Mouse (Mus musculus) forebrain, embryonic 11.5 days (tissue): ENCODE measurements at regions not wholly inside any gene's neighbourhood (a gene's known extent, or its start where the extent isn't known, plus 50 kb on each side); places are given as distances from the start of the nearest gene placed in this dataset.

Experiments used
- ATAC-seq: fragments of 200-750 bp; cut with Nextera tagmentation; replicated peaks from 2 replicates; pipeline ENCODE4 v1.8.0; 2017; ENCODE audit warnings: moderate TSS enrichment; ENCODE audit not compliant: low FRiP score
- DNase-seq: peaks from one replicate; pipeline ENCODE4 v3.0.0-alpha.2; 2017; ENCODE audit warnings: low spot score
- H3K27ac ChIP-seq: fragments of 300-500 bp; sonication (generic); 2 replicates; pipeline ENCODE4 v1.5.1; 2014; ENCODE audit warnings: low read depth, low read length
- H3K27me3 ChIP-seq: fragments of 300-500 bp; sonication (generic); 2 replicates; pipeline ENCODE4 v1.6.1; 2014; ENCODE audit warnings: mild to moderate bottlenecking, low read length, mixed read lengths; ENCODE audit not compliant: control insufficient read depth, insufficient read depth
- H3K36me3 ChIP-seq: fragments of 300-500 bp; sonication (generic); 2 replicates; pipeline ENCODE4 v1.6.1; 2014; ENCODE audit warnings: mild to moderate bottlenecking, low read length, moderate library complexity, mixed read lengths; ENCODE audit not compliant: control insufficient read depth, insufficient read depth
- H3K4me1 ChIP-seq: fragments of 300-500 bp; sonication (generic); replicated peaks from 2 replicates; pipeline ENCODE4 v1.6.1; 2014; ENCODE audit warnings: low read length, mixed read lengths; ENCODE audit not compliant: control insufficient read depth, insufficient read depth
- H3K4me2 ChIP-seq: fragments of 300-500 bp; sonication (generic); 2 replicates; pipeline ENCODE4 v1.6.1; 2014; ENCODE audit warnings: low read depth, mild to moderate bottlenecking, low read length, moderate library complexity, mixed read lengths; ENCODE audit not compliant: severe bottlenecking
- H3K4me3 ChIP-seq: fragments of 300-500 bp; sonication (generic); 2 replicates; pipeline ENCODE4 v1.5.1; 2014; ENCODE audit warnings: low read depth, low read length
- H3K9ac ChIP-seq: fragments of 300-500 bp; sonication (generic); 2 replicates; pipeline ENCODE4 v1.6.1; 2014; ENCODE audit warnings: low read length
- H3K9me3 ChIP-seq: fragments of 300-500 bp; sonication (generic); 2 replicates; pipeline ENCODE4 v1.6.1; 2016; ENCODE audit warnings: low read length, mixed read lengths; ENCODE audit not compliant: control insufficient read depth
- WGBS: fragments of 180-500 bp; shearing (Covaris S2); extraction: QIAGEN DNeasy Blood & Tissue Kit; methylation state at CpG from one replicate; pipeline ENCODE4 v1.1.7; 2014; 5-methylcytosine and 5-hydroxymethylcytosine counted together

GRCm38 (mm10) chr13:97647486-97647885 is 112.9 kb downstream of the Gm10260 start:
- H3K36me3 ChIP-seq, result no peaks in the 10 kb centered on the region
- 77% methylated on average over 4 of the region's 4 CpGs for WGBS
- H3K27me3 ChIP-seq, result no peaks in the 10 kb centered on the region
- H3K4me1 ChIP-seq, result no peaks in the 10 kb centered on the region; the same call in 1 of the 2 replicates
- DNase-seq (no peak), ATAC-seq (no peak)
- H3K27ac ChIP-seq, result no peak overlapping the region
- H3K9me3 ChIP-seq, result no peaks in the 10 kb centered on the region
- H3K4me2 ChIP-seq, result no peak overlapping the region
- H3K9ac ChIP-seq, result no peak overlapping the region
- no peak overlapping the region for H3K4me3 ChIP-seq

DNA sequence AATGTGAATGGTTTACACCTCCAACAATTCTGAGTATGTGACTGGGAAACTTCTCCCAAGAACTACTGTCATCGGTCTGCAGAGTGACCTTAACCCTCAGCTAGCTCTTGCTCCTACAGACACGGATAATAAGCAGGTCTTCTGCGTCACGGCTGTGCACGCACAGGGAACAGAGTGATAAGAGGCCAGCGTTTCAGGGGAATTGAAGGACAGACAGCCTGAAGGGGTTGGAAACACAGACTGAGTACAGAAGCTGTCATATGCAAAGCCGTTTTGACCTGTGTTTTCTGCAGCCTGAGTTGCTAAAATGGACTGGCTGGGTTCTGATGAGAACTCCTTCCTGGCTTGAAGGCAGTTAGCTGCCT is 114.4 kb downstream of the Gm10260 start:
- H3K27ac ChIP-seq, result no peak overlapping the region
- no peak overlapping the region for H3K9ac ChIP-seq
- no peaks in the 10 kb centered on the region for H3K9me3 ChIP-seq
- H3K27me3 ChIP-seq, result no peaks in the 10 kb centered on the region
- 88% methylated on average over 7 of the region's 7 CpGs for WGBS
- no peaks in the 10 kb centered on the region for H3K4me1 ChIP-seq
- H3K4me3 ChIP-seq, result no peak overlapping the region
- no peaks in the 10 kb centered on the region for H3K36me3 ChIP-seq
- H3K4me2 ChIP-seq, result no peak overlapping the region
- ATAC-seq, result no peak
- no peak for DNase-seq

DNA sequence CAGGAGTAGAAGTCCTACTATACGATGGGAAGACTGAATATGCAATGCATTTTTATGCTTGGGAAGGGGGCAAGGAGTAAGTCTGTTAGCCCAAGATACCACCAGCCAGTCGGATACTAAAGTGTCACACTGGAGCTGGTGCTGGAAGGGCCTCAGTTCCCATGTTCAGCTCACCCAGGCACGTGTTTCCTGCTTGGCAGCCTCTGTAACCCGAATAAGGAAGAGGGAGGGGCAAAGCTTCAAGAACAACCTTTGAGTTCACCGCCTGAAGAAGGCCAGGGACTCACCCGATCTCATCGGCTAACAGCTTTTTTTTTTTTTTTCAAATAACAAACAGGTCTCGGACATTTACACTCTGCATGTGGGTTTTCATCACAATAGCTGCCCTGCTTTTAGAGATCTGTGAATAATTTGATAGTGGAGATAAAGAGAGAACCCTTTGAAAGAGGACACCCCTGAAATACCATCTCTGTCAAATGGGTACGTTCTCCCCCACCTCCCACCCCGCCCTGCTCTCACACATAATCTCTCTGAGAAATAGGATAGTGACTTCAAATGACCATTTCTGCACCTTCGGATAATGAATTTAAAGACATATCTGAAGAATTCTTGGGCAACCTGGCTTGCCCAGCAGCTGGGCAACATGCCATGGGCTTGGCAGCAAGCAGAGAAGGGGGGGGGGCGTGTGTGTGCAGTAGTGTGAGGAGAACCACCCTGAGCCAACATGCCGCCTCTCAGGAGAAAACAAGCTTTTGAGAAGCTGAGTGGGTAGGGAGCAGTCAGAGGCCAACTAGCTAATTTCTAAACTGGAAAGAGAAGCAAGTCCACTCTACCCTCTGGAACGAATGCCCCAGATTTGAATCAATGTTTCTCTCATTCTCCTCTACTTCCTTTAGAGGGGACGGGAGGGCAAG is 115.1 kb downstream of the Gm10260 start:
- Histone ChIP-seq H3K27ac (no peak overlapping the region), H3K27me3 (no peaks in the 10 kb centered on the region), H3K9ac (no peak overlapping the region), H3K4me2 (no peak overlapping the region), H3K4me1 (no peaks in the 10 kb centered on the region), H3K4me3 (no peak overlapping the region), H3K36me3 (no peaks in the 10 kb centered on the region), H3K9me3 (no peaks in the 10 kb centered on the region)
- no peak for DNase-seq
- no peak for ATAC-seq
- 79% methylated on average over 15 of the region's 15 CpGs for WGBS

DNA sequence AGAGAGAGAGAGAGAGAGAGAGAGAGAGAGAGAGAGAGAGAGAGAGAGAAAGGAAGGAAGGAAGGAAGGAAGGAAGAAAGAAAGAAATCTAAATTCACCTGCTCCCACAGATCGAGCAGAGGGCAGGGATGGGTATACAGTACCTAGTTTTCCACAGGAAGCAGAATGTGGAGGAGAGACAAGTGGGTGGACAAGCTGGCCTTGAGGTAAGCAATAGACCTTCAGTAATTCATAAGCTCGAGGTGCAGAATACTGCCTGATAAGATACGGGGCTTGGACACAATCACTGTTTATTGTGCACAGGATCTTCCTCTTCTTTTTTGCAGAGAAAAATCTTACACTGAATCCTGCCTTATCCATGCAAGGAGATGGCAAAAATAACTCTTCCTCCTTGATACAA is 120.2 kb downstream of the Gm10260 start:
- Histone ChIP-seq H3K9ac (no peak overlapping the region), H3K27me3 (no peaks in the 10 kb centered on the region), H3K9me3 (no peaks in the 10 kb centered on the region), H3K4me2 (no peak overlapping the region), H3K27ac (no peak overlapping the region), H3K36me3 (no peaks in the 10 kb centered on the region), H3K4me3 (no peak overlapping the region), H3K4me1 (no peaks in the 10 kb centered on the region)
- ATAC-seq (no peak), DNase-seq (no peak)
- 85% methylated on average over 3 of the region's 3 CpGs for WGBS

DNA sequence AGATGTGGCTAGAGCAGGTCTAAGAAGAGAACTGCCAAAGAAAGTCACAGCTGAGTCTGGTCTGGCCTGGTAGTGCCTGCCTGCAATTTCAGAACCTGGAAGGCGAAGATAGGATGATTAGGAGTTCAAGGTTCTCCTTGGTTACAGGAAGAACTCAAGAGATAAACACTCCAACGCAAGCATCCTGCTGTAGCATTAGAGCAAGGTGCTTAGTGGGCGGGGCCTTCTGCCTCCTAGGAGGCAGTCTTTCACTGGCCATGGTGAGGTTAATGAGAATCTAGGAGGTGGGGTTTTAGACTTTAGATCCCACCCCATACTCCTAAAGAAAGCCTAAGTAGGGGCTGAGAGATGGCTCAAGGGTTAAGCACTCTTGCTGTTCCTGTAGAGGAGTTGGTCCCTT is 120.8 kb downstream of the Gm10260 start:
- Histone ChIP-seq H3K9ac (no peak overlapping the region), H3K4me2 (no peak overlapping the region), H3K9me3 (no peaks in the 10 kb centered on the region), H3K4me3 (no peak overlapping the region), H3K36me3 (no peaks in the 10 kb centered on the region), H3K27me3 (no peaks in the 10 kb centered on the region), H3K4me1 (no peaks in the 10 kb centered on the region), H3K27ac (no peak overlapping the region)
- DNase-seq, result no peak
- 75% methylated on average over 3 of the region's 3 CpGs for WGBS
- no peak for ATAC-seq

DNA sequence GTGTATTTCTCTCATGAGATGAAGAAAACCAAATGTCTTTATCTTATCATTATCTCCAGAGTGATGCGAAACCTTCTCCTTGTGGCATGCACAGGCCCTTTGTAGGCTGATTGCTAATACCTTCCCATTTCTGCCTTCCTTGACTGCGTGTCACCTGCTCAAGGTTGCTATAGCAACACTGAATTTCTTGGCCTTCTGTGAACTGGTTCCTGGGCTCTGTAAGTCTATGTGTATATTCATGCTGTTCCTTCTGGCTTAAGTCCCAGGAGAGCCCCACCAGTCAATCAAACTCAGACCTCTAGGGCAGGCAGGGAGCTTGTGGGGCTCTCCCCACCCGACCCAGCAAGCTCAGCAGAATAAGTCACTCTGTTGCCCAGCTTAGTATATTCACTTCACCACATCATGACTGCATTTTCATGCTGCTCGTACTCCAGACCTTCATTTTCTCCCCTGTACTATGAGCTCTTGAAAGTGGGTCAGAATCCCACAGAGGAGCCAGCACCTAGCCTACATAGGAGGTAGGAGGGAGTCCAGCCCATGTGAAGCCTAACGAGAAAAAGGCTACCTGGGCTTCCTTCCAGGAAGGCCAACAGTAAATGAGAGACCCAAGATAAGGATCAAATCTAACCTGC is 121.9 kb downstream of the Gm10260 start:
- H3K27me3 ChIP-seq, result no peaks in the 10 kb centered on the region
- H3K36me3 ChIP-seq, result no peaks in the 10 kb centered on the region
- H3K4me2 ChIP-seq, result no peak overlapping the region
- H3K9ac ChIP-seq, result no peak overlapping the region
- ATAC-seq, result no peak
- no peak overlapping the region for H3K27ac ChIP-seq
- no peaks in the 10 kb centered on the region for H3K9me3 ChIP-seq
- no peaks in the 10 kb centered on the region for H3K4me1 ChIP-seq
- 76% methylated on average over 5 of the region's 5 CpGs for WGBS
- H3K4me3 ChIP-seq, result no peak overlapping the region
- no peak for DNase-seq

DNA sequence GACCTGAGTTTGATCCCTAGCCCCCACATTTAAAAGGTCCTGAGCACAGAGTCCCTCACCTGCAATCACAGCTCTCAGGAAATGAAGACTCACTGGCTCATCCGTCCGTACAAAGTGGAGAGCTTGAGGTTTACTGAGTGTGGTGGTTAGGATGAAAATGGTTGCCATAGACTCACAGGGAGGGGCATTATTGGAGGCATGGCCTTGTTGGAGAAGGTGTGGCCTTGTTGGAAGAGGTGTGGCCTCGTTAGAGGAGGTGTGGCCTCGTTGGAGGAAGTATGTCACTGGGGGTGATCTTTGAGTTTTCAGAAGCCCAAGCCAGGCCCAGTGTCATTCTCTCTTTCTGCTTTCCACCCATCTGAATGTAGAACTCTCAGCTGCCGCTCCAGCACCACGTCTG is 122.9 kb downstream of the Gm10260 start:
- DNase-seq (no peak), ATAC-seq (no peak)
- Histone ChIP-seq H3K9ac (no peak overlapping the region), H3K27me3 (no peaks in the 10 kb centered on the region), H3K27ac (no peak overlapping the region), H3K9me3 (no peaks in the 10 kb centered on the region), H3K4me1 (no peaks in the 10 kb centered on the region), H3K36me3 (no peaks in the 10 kb centered on the region), H3K4me2 (no peak overlapping the region), H3K4me3 (no peak overlapping the region)
- WGBS, result 94% methylated on average over 6 of the region's 6 CpGs

GRCm38 (mm10) chr13:97634041-97634788 is 126.2 kb downstream of the Gm10260 start:
- Histone ChIP-seq H3K4me2 (no peak overlapping the region), H3K9ac (no peak overlapping the region), H3K9me3 (no peaks in the 10 kb centered on the region), H3K4me1 (no peaks in the 10 kb centered on the region), H3K36me3 (no peaks in the 10 kb centered on the region), H3K27ac (no peak overlapping the region), H3K4me3 (no peak overlapping the region), H3K27me3 (no peaks in the 10 kb centered on the region)
- 79% methylated on average over 8 of the region's 8 CpGs for WGBS
- no peak for DNase-seq
- no peak for ATAC-seq
